Mouse (Mus musculus) embryonic facial prominence, embryonic 10.5 days (tissue): ENCODE data around the gene Klk13. TPM values are rescaled to one million over a fixed set of nuclear protein-coding genes. Genes with fewer than 3 reads are reported as not detected.
"Not testable (repeated sequence)": the region's sequence is repeated elsewhere in the genome, so short reads cannot be mapped to it uniquely, and the experiment has no call there.

ENCODE experiments used
- DNase-seq: peaks from one replicate; pipeline ENCODE4 v3.0.0-alpha.2; 2017; ENCODE audit warnings: low spot score
- H3K27ac ChIP-seq: fragments of 300-500 bp; sonication (generic); replicated peaks from 2 replicates; pipeline ENCODE4 v1.5.1; 2016; ENCODE audit warnings: mild to moderate bottlenecking
- H3K27me3 ChIP-seq: fragments of 300-500 bp; sonication (generic); replicated peaks from 2 replicates; pipeline ENCODE4 v1.6.1; 2016; ENCODE audit warnings: low read depth, mild to moderate bottlenecking; ENCODE audit not compliant: poor library complexity, severe bottlenecking
- H3K36me3 ChIP-seq: fragments of 300-500 bp; sonication (generic); replicated peaks from 2 replicates; pipeline ENCODE4 v1.6.1; 2016; ENCODE audit warnings: mild to moderate bottlenecking, moderate library complexity
- H3K4me1 ChIP-seq: fragments of 300-500 bp; sonication (generic); 2 replicates; pipeline ENCODE4 v1.6.1; 2016
- H3K4me3 ChIP-seq: fragments of 300-500 bp; sonication (generic); 2 replicates; pipeline ENCODE4 v1.5.1; 2016; ENCODE audit warnings: mild to moderate bottlenecking, moderate library complexity
- H3K9me3 ChIP-seq: fragments of 300-500 bp; sonication (generic); 2 replicates; pipeline ENCODE4 v1.6.1; 2016; ENCODE audit warnings: mild to moderate bottlenecking
- WGBS: fragments of 180-500 bp; shearing (Covaris S2); methylation state at CpG from one replicate; pipeline ENCODE4 v1.1.7; 2016; 5-methylcytosine and 5-hydroxymethylcytosine counted together
- polyA plus RNA-seq: library from polyadenylated mRNA; unstranded; fragments of >200 nt; fragmentation: Nextera tagmentation; extraction: Ambion mirVana; gene quantifications from 2 replicates; pipeline ENCODE4 v1.2.1, GENCODE M21; 2016

Klk13 gene
- 0.24 and 0.56 TPM in 2 replicates for polyA plus RNA-seq

DNA sequence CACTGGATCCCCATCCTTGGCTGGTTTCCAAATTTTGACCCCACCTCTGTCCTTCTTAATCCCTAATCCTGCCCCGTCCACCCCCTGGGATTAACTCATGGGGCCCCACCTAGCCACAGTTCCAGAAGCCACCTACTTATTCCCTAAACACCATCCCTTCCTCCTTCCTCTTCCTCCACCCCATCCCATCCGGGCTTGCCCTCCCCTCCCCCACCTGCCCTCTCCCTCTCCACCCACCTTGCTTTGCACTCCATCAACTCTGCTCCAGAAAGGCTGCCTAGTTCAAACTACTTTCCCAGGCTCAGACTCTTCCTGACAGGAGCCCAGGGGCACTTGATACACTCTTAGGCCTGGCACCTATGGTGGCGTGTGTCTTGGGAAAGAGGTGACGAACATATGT, at the start of gene Klk13:
Klk13 (plus strand) TSS at position 301 of the 400 bp plus-strand sequence.
- Histone ChIP-seq H3K36me3 (no peaks in the 10 kb centered on the region), H3K27me3 (peaks cover 6% of the 10 kb centered on the region; the same call in 1 of the 2 replicates), H3K9me3 (no peaks in the 10 kb centered on the region), H3K27ac (no peak within 1 kb of the TSS), H3K4me1 (peaks cover 18% of the 10 kb centered on the region), H3K4me3 (peak within 1 kb of the TSS; percentile 41)
- WGBS: 57% methylated on average over 4 of the region's 4 CpGs
- no peak for DNase-seq

- Histone ChIP-seq H3K36me3 (no peaks in the 10 kb centered on the region), H3K27ac (no peak overlapping the region), H3K4me1 (no peaks in the 10 kb centered on the region), H3K4me3 (no peak overlapping the region), H3K27me3 (no peaks in the 10 kb centered on the region), H3K9me3 (no peaks in the 10 kb centered on the region)
- DNase-seq: no peak
- WGBS: 93% methylated on average over 1 of the region's 1 CpGs
Measured at GRCm38 (mm10) chr7:43662804-43663203, 49.6 kb upstream of the Klk13 start.

DNA sequence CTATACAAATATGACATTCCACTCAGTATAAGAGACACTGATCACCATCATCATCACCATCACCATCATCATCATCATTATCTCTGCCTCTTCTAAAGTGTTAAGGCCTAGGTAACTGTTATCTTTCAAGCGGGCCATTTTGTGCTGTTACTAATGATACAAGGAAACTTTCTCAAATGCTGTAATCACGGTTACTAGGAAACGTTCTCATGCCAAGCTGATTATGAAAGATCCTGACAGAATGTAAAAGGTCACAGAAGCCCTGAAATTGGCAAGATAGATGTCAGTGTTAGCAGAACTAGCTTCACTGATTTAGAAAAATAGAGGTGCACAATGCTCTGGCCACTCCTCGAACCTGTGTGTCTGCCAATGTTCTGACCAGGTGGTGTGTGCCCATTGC, 45.1 kb upstream of the Klk13 start:
- DNase-seq, H3K36me3 ChIP-seq, H3K4me1 ChIP-seq, H3K27me3 ChIP-seq, H3K4me3 ChIP-seq, H3K9me3 ChIP-seq, H3K27ac ChIP-seq: not testable (repeated sequence)
- 90% methylated on average over 4 of the region's 4 CpGs for WGBS

GRCm38 (mm10) chr7:43668582-43668981, 43.8 kb upstream of the Klk13 start:
- no peak overlapping the region for H3K4me3 ChIP-seq
- DNase-seq: peak; percentile 38
- no peaks in the 10 kb centered on the region for H3K9me3 ChIP-seq
- no peaks in the 10 kb centered on the region for H3K36me3 ChIP-seq
- H3K27me3 ChIP-seq: no peaks in the 10 kb centered on the region
- WGBS: 21% methylated on average over 3 of the region's 3 CpGs
- peaks cover 13% of the 10 kb centered on the region for H3K4me1 ChIP-seq
- H3K27ac ChIP-seq: no peak overlapping the region

- H3K27ac ChIP-seq: peak overlapping the region; percentile 87
- peak overlapping the region; percentile 77 for H3K4me3 ChIP-seq
- H3K27me3 ChIP-seq: no peaks in the 10 kb centered on the region
- peaks cover 7% of the 10 kb centered on the region; the same call in 1 of the 2 replicates for H3K9me3 ChIP-seq
- peaks cover 24% of the 10 kb centered on the region for H3K36me3 ChIP-seq
- 69% methylated on average over 11 of the region's 11 CpGs for WGBS
- peaks cover 13% of the 10 kb centered on the region for H3K4me1 ChIP-seq
- DNase-seq: no peak
Measured at GRCm38 (mm10) chr7:43671064-43671808, 41.1 kb upstream of the Klk13 start.

DNA sequence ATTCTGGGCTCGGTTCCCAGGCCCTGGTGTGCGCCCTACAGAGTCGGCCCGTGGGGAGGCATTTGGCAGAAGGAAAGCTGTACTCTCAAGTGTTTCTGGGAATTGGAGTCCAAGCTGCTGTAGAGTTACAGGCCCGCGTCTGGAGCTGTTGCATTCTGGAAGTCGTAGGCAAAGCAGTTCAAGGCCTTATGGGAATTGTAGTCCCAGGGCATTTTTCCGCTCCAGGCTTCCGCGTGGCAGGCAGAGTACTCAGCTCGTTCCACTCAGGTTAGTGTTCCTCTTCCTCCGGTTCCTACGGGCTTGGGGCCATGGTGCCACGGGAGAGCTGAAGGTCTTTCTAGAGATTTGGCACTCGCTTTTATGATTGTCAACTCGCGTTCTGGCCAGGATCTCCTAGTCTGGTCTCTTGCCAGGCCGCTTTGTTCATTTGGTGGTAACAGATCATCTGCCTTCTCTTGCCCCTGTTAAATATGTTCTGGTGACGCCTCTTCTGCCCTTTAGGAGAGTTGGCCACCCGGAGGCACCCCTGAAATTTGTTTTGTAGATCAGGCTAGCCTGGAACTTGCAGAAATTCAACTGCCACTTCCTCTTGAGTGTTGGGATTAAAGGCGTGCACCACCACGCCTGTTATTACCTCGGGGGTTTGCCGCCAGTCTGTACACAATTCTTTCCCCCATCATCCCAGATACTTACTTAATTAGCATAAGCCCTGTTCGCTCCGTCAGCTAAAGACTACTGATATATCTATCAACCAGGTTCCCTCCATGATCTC, 40.4 kb upstream of the Klk13 start, which contains the start of gene Ctu1:
Ctu1 (plus strand) TSS at position 208 of the 772 bp plus-strand sequence.
- Histone ChIP-seq H3K36me3 (peaks cover 32% of the 10 kb centered on the region), H3K9me3 (peaks cover 12% of the 10 kb centered on the region; the same call in 1 of the 2 replicates), H3K4me1 (peaks cover 13% of the 10 kb centered on the region), H3K27me3 (no peaks in the 10 kb centered on the region), H3K27ac (peak within 1 kb of the TSS; percentile 87), H3K4me3 (peak within 1 kb of the TSS; percentile 77)
- peak; percentile 86 for DNase-seq
- WGBS: under 1% methylated on average over 26 of the region's 26 CpGs

DNA sequence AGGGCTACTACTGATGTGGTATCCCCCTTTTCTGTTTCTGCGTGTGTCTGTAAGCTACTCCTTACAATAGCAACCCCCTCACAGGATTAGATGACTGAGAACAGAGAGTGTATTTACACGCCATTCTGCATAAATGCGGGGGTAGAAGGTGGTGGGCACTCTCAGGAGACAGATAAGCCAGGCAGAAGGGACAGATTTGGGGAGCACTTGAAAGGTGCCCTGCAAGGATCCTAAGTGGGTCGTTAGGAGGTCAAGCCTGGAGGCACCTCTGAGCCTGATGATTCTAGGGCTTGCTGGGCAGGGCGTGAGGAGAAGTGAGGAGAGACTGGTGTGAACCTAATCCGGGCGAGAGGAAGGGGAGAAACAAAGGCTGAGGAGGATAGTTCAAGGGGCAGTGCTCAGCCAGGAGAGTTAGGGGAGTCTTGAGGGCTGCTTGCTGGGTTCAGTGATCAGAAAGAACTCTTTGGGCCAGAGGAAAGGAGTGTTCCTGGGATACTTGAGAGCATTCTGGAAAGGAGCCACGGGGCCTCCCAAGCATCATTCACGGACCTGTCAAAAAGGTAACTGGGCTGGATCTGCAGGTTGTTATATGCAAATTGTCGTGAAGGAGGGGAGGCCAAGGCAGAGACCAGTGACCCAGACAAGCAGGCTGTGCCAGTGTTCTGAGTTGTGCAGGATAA, 39.6 kb upstream of the Klk13 start:
- H3K4me3 ChIP-seq: peak overlapping the region; percentile 77
- H3K9me3 ChIP-seq: peaks cover 18% of the 10 kb centered on the region; the same call in 1 of the 2 replicates
- 18% methylated on average over 10 of the region's 10 CpGs for WGBS
- peaks cover 39% of the 10 kb centered on the region for H3K36me3 ChIP-seq
- peak overlapping the region; percentile 87 for H3K27ac ChIP-seq
- DNase-seq: peak; percentile 26
- H3K27me3 ChIP-seq: no peaks in the 10 kb centered on the region
- peaks cover 13% of the 10 kb centered on the region for H3K4me1 ChIP-seq

DNA sequence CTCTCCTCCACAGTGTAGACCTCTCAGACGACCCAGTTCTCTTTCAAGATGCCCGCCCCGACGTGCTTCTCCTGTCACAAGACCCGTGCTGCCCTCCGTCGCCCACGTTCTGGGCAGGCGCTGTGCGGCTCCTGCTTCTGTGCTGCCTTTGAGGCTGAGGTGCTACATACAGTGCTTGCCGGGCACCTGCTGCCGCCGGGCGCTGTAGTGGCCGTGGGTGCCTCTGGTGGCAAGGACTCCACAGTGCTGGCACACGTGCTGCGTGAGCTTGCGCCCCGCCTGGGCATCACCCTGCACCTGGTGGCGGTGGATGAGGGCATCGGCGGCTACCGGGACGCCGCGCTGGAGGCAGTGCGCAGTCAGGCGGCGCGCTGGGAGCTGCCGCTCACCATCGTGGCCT, 37.3 kb upstream of the Klk13 start:
- no peak for DNase-seq
- Histone ChIP-seq H3K4me3 (no peak overlapping the region), H3K36me3 (peaks cover 50% of the 10 kb centered on the region), H3K27ac (no peak overlapping the region), H3K27me3 (no peaks in the 10 kb centered on the region), H3K4me1 (peaks cover 13% of the 10 kb centered on the region), H3K9me3 (peaks cover 21% of the 10 kb centered on the region; the same call in 1 of the 2 replicates)
- WGBS: 90% methylated on average over 32 of the region's 32 CpGs

DNA sequence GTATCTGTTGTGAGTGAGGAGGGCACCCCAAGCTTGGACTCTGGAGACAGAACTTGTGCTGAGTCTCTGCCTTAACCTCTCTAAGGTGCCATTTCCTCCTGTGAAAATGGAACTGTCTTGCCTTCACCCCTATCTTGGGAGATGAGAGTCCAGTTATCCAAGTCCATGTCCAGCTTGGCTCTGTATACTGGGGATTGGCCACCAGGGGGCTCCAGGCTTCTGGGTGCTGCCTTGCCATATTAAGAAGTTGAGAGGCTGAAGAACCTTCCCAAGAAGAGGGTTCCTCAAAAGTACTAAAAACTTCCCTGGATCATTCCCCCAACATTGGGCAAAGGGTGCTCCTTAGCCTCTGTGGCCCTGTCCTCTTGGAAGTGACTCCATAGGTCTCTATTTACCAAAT, 33.9 kb upstream of the Klk13 start:
- Histone ChIP-seq H3K4me3 (no peak overlapping the region), H3K4me1 (no peaks in the 10 kb centered on the region), H3K36me3 (peaks cover 50% of the 10 kb centered on the region), H3K9me3 (peaks cover 21% of the 10 kb centered on the region; the same call in 1 of the 2 replicates), H3K27ac (no peak overlapping the region), H3K27me3 (no peaks in the 10 kb centered on the region)
- DNase-seq: peak; percentile 44

DNA sequence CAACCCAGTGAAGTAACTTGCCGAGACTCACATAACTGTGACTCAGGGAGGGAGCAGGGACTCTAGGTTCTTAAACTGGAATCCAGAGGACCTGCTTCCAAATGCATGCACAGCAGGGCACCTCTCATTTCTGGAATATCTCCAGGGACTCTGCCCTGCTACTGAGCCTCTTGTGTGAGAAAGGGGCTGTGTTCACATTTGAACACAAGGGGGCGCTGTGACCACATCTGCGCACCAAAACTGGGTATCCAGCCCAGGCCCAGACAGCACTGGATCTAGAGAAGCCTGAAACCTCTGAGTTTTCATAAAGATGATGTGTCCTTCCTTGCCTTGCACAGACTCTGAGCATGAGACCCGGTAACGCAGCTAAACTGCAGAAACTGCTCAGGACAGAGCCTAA, 31.4 kb upstream of the Klk13 start:
- Histone ChIP-seq H3K4me3 (no peak overlapping the region), H3K9me3 (peaks cover 14% of the 10 kb centered on the region; the same call in 1 of the 2 replicates), H3K27me3 (no peaks in the 10 kb centered on the region), H3K36me3 (peaks cover 28% of the 10 kb centered on the region), H3K4me1 (no peaks in the 10 kb centered on the region), H3K27ac (no peak overlapping the region)
- WGBS: 17% methylated on average over 5 of the region's 5 CpGs
- DNase-seq: peak; percentile 73

DNA sequence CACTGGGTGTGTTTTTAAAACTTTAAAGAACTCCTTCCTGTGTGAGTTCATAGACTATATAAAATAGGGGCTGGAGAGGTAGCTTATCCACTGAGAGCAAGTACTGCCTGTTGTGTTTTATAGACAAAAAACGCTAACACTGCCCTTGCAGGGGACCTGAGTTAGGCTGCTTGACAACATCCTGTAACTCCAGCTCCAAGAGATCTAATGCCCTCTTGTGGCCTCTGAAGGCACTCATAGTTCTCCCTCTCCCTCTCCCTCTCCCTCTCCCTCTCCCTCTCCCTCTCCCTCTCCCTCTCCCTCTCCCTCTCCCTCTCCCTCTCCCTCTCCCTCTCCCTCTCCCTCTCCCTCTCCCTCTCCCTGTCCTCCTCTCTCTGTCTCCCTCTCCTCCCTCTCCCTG, 29.9 kb upstream of the Klk13 start:
- peaks cover 13% of the 10 kb centered on the region for H3K36me3 ChIP-seq
- not testable (repeated sequence) for H3K27me3 ChIP-seq, H3K4me1 ChIP-seq, H3K27ac ChIP-seq, H3K4me3 ChIP-seq, DNase-seq, H3K9me3 ChIP-seq
- WGBS: 14% methylated on average over 1 of the region's 1 CpGs

- 69% methylated on average over 7 of the region's 7 CpGs for WGBS
- H3K27me3 ChIP-seq: no peaks in the 10 kb centered on the region
- H3K9me3 ChIP-seq: no peaks in the 10 kb centered on the region
- no peak overlapping the region for H3K4me3 ChIP-seq
- no peak for DNase-seq
- no peaks in the 10 kb centered on the region for H3K36me3 ChIP-seq
- no peak overlapping the region for H3K27ac ChIP-seq
- no peaks in the 10 kb centered on the region for H3K4me1 ChIP-seq
Measured at GRCm38 (mm10) chr7:43685088-43685487, 27.3 kb upstream of the Klk13 start.
